Mouse (Mus musculus) liver, adult 2 months (tissue): Measurements from ENCODE around the gene Fam126a.

Experiments
- CTCF ChIP-seq: fragments of 200-500 bp; IDR thresholded peaks from 2 replicates; pipeline ENCODE4 v1.5.1; 2011; ENCODE audit warnings: low read depth, low read length, control low read depth
- POLR2A ChIP-seq: fragments of 200-500 bp; IDR thresholded peaks from 2 replicates; pipeline ENCODE4 v1.6.1; 2011; ENCODE audit warnings: low read length, control low read depth; ENCODE audit not compliant: insufficient read depth; ENCODE audit errors: extremely low read depth

- TF ChIP-seq CTCF (no peak), POLR2A (no peak)
Measured at GRCm38 (mm10) chr5:23945056-23945455, 85.4 kb downstream of the Fam126a start.
